Mouse (Mus musculus): ENCODE data around the gene Cfap44.

GRCm38 (mm10) chr16:44384251-44384650, 10.3 kb upstream of the Cfap44 start:
- no peak for TF ChIP-seq CTCF (conservative IDR thresholded peaks at IDR 0.05; ENCODE audit: low read length)
- TF ChIP-seq NANOG (IDR thresholded peaks at IDR 0.05; ENCODE audit: borderline replicate concordance, low read length): no peak
- no peak for TF ChIP-seq POU5F1 (IDR thresholded peaks at IDR 0.05; ENCODE audit: borderline replicate concordance, low read length)
